Mouse (Mus musculus): ENCODE results near the gene Map7d3.

Gene Map7d3

GRCm38 (mm10) chrX:56821765-56822603 is at the start of gene Map7d3:
Gene Map7d3 (minus strand): TSS chrX:56822326.
- peak; percentile 2 to 4 for DNase-seq

GRCm38 (mm10) chrX:56869863-56870262 is 47.7 kb upstream of the Map7d3 start, which contains the start of gene Adgrg4:
Gene Adgrg4 (plus strand): TSS chrX:56870163.
- no peak for DNase-seq

GRCm38 (mm10) chrX:56841255-56841654 is 19.1 kb upstream of the Map7d3 start:
- DNase-seq = no peak

DNA sequence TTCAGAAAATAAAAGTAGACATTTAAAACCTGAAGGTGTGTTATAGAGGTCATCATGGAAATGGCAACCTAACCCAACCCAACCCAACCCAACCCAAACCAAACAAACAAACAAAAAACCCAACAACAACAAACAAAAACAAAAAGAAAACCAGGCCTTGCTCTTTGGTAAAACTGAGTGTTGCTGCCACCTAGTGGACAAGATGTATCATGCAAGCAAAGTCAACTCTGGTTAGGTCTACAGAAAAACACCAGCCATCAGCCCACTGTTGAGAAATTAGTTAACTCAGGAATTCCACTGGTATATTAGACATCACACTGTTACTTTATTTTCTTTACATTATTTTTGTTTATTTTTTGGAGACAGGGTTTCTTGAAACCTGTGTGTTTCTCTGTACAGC is 17.2 kb upstream of the Map7d3 start:
- DNase-seq = no peak

DNA sequence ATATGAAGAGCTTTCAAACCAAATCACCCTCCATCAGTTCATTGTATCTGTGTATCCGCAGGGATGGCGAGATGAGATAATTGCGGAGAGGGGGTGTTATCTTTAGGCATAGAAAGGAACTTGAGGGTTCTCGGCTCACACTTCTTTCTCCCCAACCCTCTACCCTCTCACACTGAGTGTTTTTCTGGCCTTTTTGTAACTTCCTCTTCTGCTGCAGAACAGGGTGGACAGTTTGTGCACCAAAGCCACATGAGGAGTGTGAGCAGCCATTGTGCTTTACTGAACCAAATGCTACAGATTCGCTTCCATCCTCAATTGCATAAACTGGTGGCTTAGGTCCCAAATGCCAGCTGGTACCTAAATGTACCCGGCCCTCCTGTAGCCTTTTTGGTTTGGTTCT is 13.7 kb upstream of the Map7d3 start:
- no peak for DNase-seq

DNA sequence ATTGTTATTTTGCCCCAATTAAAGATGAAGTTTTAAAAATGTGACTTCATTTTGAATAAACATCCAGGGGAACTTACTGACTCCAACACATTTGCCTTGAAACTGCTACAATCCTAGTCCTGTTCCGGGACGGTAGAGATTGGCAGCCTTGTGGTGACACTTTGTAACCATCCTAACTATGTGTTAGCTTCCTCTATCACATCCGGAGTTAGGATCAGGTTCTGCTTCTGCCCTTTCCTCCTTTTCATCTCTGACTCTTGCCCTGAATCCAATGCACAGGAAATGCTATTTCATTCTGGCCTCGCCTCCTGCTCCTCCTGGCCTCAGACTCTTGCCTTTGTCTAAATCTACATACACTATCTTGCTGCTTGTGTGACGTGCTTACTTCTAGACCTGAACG is 5.4 kb upstream of the Map7d3 start:
- DNase-seq = no peak

DNA sequence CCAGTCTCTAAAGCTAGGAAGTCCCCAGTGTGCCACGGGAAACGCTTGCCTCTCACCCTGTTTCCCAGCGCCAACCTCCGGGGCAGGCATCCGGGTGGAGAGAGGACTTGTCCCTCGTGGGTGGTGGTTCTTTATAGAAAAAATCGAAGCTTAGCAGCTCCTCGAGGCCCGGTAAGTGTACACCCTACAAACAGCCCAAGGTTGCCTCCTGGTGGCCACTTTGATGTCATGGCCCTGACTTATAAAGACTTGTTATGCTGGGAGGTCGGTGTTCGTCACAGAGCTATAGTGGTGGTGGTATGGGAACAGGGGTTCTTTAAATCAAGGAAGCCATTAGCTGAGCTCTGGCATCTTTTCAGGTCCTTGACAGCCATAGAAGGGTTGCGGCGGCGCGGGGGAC is 30.9 kb downstream of the Map7d3 start:
- peak; percentile 50 to 64 for DNase-seq

DNA sequence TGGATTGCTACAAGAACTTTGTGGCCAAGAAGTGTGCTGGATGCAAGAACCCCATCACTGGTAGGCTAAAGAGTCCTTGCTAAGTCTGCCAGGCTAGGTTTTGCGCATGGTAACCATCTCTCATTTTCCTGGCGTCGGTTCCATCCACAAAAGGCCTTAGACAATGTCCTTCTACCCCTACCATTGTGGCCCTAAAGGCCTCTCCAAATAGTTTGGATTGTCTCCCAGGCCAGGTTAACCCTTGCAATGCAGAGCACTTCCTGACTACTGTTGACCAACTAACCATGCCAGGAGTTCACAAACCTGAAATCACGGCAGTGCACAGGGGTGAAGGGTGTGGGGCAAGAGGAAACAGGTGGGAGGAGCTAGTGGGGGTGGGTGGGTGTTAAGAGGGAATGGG is 31.5 kb downstream of the Map7d3 start:
- DNase-seq = no peak

- no peak for DNase-seq
These were observed 34.6 kb downstream of the Map7d3 start for GRCm38 (mm10) chrX:56787486-56787885.

DNA sequence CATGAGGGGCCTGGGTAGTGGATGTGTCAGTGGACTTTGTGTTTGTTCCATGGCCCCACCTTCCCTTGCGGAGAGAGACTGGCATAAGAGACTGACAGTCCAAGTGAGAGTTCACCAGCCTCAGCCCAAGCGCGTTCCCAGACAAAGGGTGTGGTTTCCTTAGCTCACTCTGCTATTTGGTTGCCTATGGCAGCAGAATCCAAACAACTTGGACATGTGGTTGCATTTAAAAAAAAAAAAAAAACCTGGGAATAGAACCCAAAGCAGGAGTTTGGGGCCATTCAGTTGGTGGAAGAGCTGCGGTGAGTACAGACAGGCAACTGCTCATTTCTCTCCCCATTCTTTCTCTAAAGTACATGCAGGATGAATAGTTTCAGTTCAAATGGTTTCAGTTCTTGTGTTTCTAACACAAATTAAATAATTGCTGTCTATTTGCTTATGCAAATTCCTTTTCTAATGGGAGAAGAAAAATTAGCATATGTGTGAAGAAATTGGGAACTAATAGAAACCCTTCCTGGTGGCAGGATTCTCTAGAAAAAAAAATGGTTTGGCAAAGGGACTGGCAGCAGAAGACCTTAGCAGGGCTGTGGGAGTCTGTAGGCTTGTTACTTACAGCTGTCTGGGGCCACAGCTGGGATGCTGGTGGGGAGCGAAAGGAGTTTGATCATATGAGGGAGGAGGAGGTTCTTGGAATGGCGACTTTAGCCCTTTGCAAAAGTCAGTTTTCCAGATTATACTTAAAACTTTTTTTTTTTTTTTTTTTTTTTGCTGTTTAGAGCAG is 35.7 kb downstream of the Map7d3 start:
- peak; percentile 62 to 67 for DNase-seq

GRCm38 (mm10) chrX:56773329-56773728 is 48.8 kb downstream of the Map7d3 start:
- no peak for DNase-seq

DNA sequence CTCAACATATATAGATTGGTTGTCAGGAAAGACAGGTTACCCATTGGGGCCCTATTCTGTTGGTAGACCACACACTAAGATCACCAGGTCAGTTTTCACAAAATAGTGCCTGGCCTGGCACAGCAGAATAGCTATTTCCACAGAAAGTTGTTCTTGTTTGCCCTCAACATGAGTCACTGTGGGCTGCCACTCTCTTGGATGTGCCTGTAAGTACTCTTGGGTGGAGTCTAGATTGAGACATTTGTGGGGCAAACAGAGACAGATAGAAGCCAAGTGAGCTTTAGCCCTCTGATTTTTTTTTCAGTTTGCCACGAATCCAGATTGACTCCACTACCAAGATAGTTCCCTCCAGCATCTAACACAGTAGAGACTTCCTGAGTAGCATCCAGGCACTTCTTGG is 50.4 kb downstream of the Map7d3 start:
- DNase-seq = no peak

- DNase-seq = peak; percentile 52 to 61
These were observed 52.3 kb downstream of the Map7d3 start for GRCm38 (mm10) chrX:56769838-56770237.

- no peak for DNase-seq
These were observed 61.8 kb downstream of the Map7d3 start for GRCm38 (mm10) chrX:56760257-56760760.

DNA sequence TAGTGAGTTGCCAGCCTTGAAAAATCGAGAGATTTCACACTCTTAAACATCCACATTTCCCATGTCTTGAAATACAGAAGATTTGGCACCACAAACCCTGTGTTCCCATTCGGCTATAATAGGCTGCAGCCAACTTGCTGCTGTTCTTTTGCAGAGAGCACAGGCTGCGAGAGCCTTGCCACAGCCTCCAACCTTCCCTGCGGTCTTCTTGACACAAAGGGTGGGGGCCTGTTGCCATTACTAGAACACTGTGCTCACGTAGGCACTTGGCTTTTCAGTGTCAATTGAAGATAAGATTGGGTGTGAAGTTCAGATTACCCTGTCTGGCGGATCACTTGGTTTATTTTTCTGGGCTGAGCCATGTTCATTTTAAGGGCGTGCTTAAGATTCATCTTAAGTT is 65.8 kb downstream of the Map7d3 start:
- peak in 1 of 2 experiments; percentile 45 for DNase-seq

DNA sequence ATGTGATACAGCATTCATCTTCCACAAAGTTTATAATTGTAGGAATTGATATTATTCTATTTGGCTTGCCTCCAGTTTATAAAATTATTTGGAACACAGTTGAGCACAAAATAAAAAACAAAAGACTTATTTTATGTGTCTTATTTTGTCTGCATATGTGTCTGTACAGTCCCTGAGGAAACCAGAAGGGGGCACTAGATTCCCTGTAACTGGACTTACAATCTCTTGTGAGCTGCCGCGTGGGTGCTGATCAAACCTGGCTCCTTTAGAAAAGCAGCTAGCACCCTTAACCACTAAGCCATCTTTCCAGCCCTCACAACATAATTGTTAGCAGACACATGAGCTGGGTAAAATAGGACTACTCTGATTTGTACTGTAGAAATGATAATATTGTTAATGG is 66.5 kb downstream of the Map7d3 start:
- peak; percentile 35 to 64 for DNase-seq

GRCm38 (mm10) chrX:56753317-56754289 is 68.5 kb downstream of the Map7d3 start:
- peak in 1 of 2 experiments; percentile 20 for DNase-seq

DNA sequence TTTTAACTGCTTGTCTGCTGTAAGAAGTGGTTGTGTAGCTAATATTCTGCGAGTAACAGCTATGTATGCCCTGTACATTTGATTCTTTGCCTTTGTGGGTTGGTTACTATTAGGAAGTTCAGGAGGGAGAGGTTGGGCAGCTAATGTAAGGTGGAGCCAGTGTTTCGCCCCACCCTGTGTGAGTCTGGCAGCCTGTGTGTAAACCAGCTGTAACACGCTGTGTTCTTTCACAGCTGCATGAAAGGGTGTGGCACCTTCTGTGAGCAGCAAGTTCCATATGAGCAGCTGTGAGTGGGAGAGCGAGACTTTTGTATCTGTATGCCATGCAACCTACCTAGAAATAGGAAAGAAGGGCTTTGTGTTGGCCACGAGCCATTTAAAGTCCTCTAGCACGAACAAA is 70.0 kb downstream of the Map7d3 start:
- peak; percentile 22 to 35 for DNase-seq

- no peak for DNase-seq
These were observed 70.6 kb downstream of the Map7d3 start for GRCm38 (mm10) chrX:56751536-56751935.
